Mouse (Mus musculus) stomach, embryonic 15.5 days (tissue): ENCODE results near the gene Slc45a2. TPM values are rescaled to one million over a fixed set of nuclear protein-coding genes. Genes with fewer than 3 reads are reported as not detected.
"Not testable (repeated sequence)": the region's sequence is repeated elsewhere in the genome, so short reads cannot be mapped to it uniquely, and the experiment has no call there.

ENCODE experiments used
- ATAC-seq: fragments of 200-750 bp; cut with Nextera tagmentation; 2 replicates; pipeline ENCODE4 v1.8.0; 2017; ENCODE audit warnings: low read depth, moderate number of reproducible peaks, moderate TSS enrichment; ENCODE audit not compliant: insufficient read depth, low FRiP score
- H3K27ac ChIP-seq: fragments of 300-500 bp; sonication (generic); 2 replicates; pipeline ENCODE4 v1.5.1; 2015; ENCODE audit warnings: mild to moderate bottlenecking, inconsistent platforms
- H3K27me3 ChIP-seq: fragments of 300-500 bp; sonication (generic); replicated peaks from 2 replicates; pipeline ENCODE4 v1.6.1; 2015; ENCODE audit warnings: inconsistent platforms
- H3K36me3 ChIP-seq: fragments of 300-500 bp; sonication (generic); 2 replicates; pipeline ENCODE4 v1.6.1; 2015; ENCODE audit warnings: inconsistent platforms
- H3K4me1 ChIP-seq: fragments of 300-500 bp; sonication (generic); 2 replicates; pipeline ENCODE4 v1.6.1; 2015; ENCODE audit warnings: inconsistent platforms
- H3K4me2 ChIP-seq: fragments of 300-500 bp; sonication (generic); 2 replicates; pipeline ENCODE4 v1.6.1; 2015; ENCODE audit warnings: mild to moderate bottlenecking, inconsistent platforms
- H3K4me3 ChIP-seq: fragments of 300-500 bp; sonication (generic); replicated peaks from 2 replicates; pipeline ENCODE4 v1.5.1; 2015; ENCODE audit warnings: inconsistent platforms
- H3K9ac ChIP-seq: fragments of 300-500 bp; sonication (generic); 2 replicates; pipeline ENCODE4 v1.6.1; 2015; ENCODE audit warnings: inconsistent platforms
- H3K9me3 ChIP-seq: fragments of 300-500 bp; sonication (generic); 2 replicates; pipeline ENCODE4 v1.6.1; 2016; ENCODE audit warnings: inconsistent platforms
- WGBS: fragments of 180-500 bp; shearing (Covaris S2); methylation state at CpG from one replicate; pipeline ENCODE4 v1.1.7; 2015; 5-methylcytosine and 5-hydroxymethylcytosine counted together
- polyA plus RNA-seq: library from polyadenylated mRNA; unstranded; fragments of >200 nt; fragmentation: Nextera tagmentation; extraction: Ambion mirVana; gene quantifications from 2 replicates; pipeline ENCODE4 v1.2.1, GENCODE M21; 2015

Slc45a2 gene
- polyA plus RNA-seq, 1 experiment from 2014 or later = 0.05 TPM

DNA sequence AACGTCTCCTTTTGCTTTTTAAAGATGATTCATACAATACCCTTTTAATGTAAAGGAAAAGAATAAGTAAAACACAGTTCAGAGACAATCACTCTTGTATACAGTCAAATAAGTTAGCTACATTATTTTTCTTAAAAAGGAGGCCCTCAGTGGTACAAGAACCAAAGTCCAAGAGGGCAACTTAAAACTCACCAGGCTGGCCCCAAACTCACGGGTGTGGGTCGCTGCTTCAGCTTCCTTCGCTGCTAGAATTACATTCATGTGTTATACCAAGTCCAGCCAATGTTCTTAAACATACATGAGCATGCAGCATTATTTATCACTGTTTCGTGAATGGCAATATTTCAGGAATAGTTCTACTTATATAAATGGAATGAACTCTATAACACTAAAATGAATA, 29.7 kb upstream of the Slc45a2 start:
- no peak overlapping the region for H3K4me3 ChIP-seq
- no peak for ATAC-seq
- no peak overlapping the region for H3K9ac ChIP-seq
- no peak overlapping the region for H3K27ac ChIP-seq
- no peaks in the 10 kb centered on the region for H3K4me1 ChIP-seq
- no peak overlapping the region for H3K4me2 ChIP-seq
- no peaks in the 10 kb centered on the region for H3K9me3 ChIP-seq
- no peaks in the 10 kb centered on the region for H3K36me3 ChIP-seq
- WGBS = 75% methylated on average over 5 of the region's 5 CpGs
- no peaks in the 10 kb centered on the region for H3K27me3 ChIP-seq

DNA sequence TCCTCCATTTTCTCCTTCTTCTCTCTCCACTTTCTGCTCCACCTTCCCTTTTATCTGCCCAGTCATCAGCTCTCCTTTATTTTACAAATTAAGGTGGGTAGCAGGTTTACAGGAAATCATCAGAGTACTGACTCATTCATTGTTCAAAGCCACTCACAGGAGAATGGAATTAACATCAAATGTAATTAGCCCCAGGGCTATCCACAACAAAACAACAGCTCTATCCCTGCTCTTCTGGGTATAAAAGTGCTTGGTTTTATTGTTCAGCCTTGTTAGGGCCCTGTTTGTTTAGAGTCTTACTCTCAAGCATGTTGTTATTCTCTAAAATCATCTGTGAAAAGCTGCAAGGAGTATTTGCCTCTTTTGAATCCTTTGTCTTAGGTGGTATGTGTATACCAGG, 23.4 kb upstream of the Slc45a2 start:
- Histone ChIP-seq H3K4me1 (0 out of 2 replicates have a peak, but pooled peaks cover under 1% of the 10 kb centered on the region), H3K36me3 (no peaks in the 10 kb centered on the region), H3K9ac (no peak overlapping the region), H3K27ac (no peak overlapping the region), H3K9me3 (no peaks in the 10 kb centered on the region), H3K4me3 (no peak overlapping the region), H3K27me3 (no peaks in the 10 kb centered on the region), H3K4me2 (no peak overlapping the region)
- ATAC-seq = no peak

DNA sequence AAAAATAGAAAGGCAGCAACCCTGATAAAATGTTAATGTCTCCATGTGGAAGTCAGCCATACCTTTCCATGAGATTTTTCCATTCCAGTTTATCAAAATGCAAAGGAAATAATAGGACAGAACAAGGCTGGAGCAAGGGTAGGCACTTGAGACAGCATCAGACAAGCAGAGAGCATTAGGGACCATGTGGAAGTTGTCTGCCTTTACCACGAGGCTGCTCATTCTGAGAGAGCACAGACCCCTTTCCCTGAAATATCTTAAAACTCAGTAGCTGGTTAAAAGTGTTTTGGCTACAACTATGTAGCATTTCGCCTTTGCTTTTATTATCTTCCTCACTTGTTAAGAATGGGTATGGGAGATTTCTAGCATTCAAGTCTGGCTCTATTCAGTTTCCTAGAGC, 19.8 kb upstream of the Slc45a2 start:
- Histone ChIP-seq H3K27ac (no peak overlapping the region), H3K4me2 (peak overlapping the region; percentile 62; the same call in 1 of the 2 replicates), H3K9ac (no peak overlapping the region), H3K4me1 (0 out of 2 replicates have a peak, but pooled peaks cover 4% of the 10 kb centered on the region), H3K4me3 (peak overlapping the region; percentile 63; the same call in 1 of the 2 replicates), H3K27me3 (no peaks in the 10 kb centered on the region), H3K9me3 (no peaks in the 10 kb centered on the region), H3K36me3 (no peaks in the 10 kb centered on the region)
- WGBS = 46% methylated on average over 2 of the region's 2 CpGs
- ATAC-seq = no peak

DNA sequence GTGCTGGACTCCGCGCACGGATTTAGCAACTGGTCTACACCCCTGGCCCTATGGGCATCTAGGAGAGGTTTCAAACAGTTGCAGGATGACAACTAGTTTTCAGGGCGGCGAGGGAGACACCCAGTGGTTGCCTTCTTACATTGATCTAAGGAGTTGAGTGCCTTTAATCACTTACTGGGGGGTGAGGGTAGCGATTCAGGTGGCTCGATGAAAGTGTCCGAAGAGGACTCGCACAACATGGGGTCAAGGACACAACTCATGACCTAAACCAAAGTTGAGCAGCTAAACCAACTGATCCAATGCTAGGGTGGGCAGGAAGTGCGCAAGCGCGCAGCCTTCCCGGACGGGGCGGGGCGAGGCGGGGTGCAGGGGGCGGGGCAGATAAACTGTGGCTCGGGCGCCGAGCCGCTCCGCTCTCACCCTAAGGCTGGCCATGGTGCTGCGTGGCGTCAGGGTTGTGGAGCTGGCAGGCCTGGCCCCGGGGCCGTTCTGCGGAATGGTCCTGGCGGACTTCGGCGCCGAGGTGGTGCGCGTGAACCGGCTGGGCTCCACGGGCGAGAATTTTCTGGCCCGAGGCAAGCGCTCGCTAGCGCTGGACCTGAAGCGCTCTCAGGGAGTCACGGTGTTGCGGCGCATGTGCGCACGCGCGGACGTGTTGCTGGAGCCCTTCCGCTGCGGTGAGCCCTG, 19.0 kb upstream of the Slc45a2 start, which contains the start of gene Amacr:
Gene Amacr, plus strand, starts transcription at position 380 of the 687 bp plus-strand sequence.
- no peaks in the 10 kb centered on the region for H3K36me3 ChIP-seq
- H3K4me3 ChIP-seq = peak within 1 kb of the TSS; percentile 63
- peak within 1 kb of the TSS; percentile 90 for H3K27ac ChIP-seq
- H3K9me3 ChIP-seq = no peaks in the 10 kb centered on the region
- H3K27me3 ChIP-seq = no peaks in the 10 kb centered on the region
- peak within 1 kb of the TSS; percentile 62 for H3K4me2 ChIP-seq
- peak; percentile 97 for ATAC-seq
- WGBS = under 1% methylated on average over 50 of the region's 52 CpGs
- peak within 1 kb of the TSS; percentile 63; the same call in 1 of the 2 replicates for H3K9ac ChIP-seq
- H3K4me1 ChIP-seq = 0 out of 2 replicates have a peak, but pooled peaks cover 4% of the 10 kb centered on the region

DNA sequence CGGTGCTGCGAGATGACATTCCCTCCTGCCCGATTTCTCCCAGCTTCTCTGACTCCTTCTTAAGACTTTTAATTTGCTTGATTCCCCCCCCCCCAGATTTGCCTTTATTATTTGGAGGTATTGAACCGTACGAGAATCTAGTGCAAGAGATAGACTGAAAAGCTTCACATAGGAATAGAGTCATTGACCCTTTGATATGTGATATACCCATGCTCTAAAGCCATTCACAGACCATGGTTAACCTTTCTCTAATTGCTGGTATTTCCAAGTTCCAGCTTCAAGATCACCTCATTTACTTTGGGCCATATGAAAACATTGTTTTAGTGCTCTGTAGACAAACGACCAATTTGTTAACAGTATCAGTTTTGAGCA, 18.5 kb upstream of the Slc45a2 start:
- Histone ChIP-seq H3K27ac (peak overlapping the region; percentile 90), H3K9me3 (no peaks in the 10 kb centered on the region), H3K4me1 (0 out of 2 replicates have a peak, but pooled peaks cover 4% of the 10 kb centered on the region), H3K27me3 (no peaks in the 10 kb centered on the region), H3K9ac (peak overlapping the region; percentile 11; the same call in 1 of the 2 replicates), H3K4me2 (peak overlapping the region; percentile 62), H3K36me3 (no peaks in the 10 kb centered on the region), H3K4me3 (peak overlapping the region; percentile 63)
- ATAC-seq = no peak
- WGBS = 5% methylated on average over 6 of the region's 6 CpGs

DNA sequence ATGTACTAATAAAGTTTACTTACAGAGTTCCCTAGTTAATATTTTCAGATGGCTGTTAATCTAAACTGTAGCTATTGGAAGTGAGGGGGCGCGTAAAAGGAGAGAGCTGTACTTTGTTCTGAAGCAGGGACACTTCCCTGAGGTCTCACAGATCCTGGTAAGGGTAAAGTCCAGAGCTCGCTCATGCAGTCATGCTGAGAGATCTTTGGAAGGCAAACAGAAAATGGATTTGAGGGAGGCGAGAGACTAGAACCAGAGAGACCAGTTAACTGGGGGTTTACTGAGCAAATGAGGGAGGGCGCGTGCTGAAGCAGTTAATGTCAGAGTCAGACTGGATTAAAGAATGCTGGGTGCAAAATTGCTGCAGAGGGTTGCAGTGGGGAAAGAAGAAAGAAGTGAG, 14.8 kb upstream of the Slc45a2 start:
- no peaks in the 10 kb centered on the region for H3K9me3 ChIP-seq
- H3K27me3 ChIP-seq = no peaks in the 10 kb centered on the region
- 0 out of 2 replicates have a peak, but pooled peaks have one; percentile 5 for ATAC-seq
- no peak overlapping the region for H3K4me3 ChIP-seq
- peak overlapping the region; percentile 44 for H3K27ac ChIP-seq
- 0 out of 2 replicates have a peak, but pooled peaks cover 4% of the 10 kb centered on the region for H3K4me1 ChIP-seq
- 0 out of 2 replicates have a peak, but pooled peaks cover 4% of the 10 kb centered on the region for H3K36me3 ChIP-seq
- 68% methylated on average over 6 of the region's 6 CpGs for WGBS
- H3K4me2 ChIP-seq = no peak overlapping the region
- no peak overlapping the region for H3K9ac ChIP-seq

DNA sequence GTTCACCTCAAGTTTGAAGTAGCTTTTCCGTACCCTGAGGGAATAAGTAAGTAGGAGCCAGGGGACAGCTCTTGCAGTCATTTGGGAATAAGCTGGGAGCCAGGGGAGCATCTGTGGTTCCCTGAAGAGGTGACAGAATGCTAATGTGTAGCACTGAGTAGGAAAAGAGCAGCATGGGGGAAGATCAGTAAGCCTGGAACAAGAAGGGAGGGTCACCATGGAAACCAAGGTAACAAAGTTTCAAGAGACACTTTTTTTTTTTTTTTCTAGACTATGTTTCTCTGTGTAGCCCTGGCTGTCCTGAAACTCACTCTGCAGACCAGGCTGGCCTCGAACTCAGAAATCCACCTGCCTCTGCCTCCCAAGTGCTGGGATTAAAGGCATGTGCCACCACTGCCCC, 14.0 kb upstream of the Slc45a2 start:
- not testable (repeated sequence) for H3K9ac ChIP-seq, H3K4me1 ChIP-seq, H3K4me2 ChIP-seq, H3K4me3 ChIP-seq, H3K27me3 ChIP-seq, H3K36me3 ChIP-seq, H3K9me3 ChIP-seq, ATAC-seq
- WGBS = 81% methylated on average over 2 of the region's 2 CpGs
- H3K27ac ChIP-seq = peak overlapping the region; percentile 44; the same call in 1 of the 2 replicates

DNA sequence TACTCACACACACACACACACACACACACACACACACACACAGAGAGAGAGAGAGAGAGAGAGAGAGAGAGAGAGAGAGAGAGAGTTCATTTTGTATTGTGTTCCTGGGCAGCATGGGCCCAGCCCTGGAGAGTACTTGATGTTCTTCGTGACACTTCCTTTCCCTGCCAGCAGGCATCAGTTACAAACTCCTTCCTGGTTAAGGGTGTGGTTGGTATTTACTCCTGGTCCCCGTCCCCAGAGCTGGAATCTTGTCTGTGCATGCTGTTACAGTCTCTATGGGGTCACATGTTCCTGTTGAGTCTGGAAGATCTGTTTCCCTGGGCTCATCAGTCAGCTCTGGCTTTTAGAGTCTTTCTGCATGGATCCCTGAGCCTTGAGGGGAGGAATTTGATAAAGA, 10.1 kb upstream of the Slc45a2 start:
- Histone ChIP-seq H3K27ac (no peak overlapping the region), H3K4me2 (no peak overlapping the region), H3K27me3 (no peaks in the 10 kb centered on the region), H3K4me1 (no peaks in the 10 kb centered on the region), H3K4me3 (no peak overlapping the region), H3K36me3 (0 out of 2 replicates have a peak, but pooled peaks cover 4% of the 10 kb centered on the region), H3K9me3 (no peaks in the 10 kb centered on the region), H3K9ac (no peak overlapping the region)
- peak; percentile 33; the same call in 1 of the 2 replicates for ATAC-seq
- 45% methylated on average over 2 of the region's 2 CpGs for WGBS

DNA sequence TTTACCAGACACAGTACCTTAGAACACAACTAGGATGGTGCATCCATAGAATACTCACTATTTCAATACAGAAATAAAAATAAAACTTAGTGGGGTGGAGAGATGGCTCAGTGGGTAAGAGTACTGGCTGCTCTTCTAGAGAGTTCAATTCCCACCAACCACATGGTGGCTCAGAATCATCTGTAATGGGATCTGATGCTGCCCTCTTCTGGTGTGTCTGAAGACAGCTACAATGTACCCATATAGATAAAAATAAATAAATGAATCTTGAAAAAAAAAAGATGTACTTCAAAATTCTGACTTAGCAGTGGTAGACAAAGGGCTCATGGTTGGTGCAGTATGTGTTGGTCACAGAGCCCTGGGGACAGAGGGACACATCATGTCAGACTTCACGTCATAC, 9.0 kb upstream of the Slc45a2 start:
- H3K9ac ChIP-seq = no peak overlapping the region
- no peaks in the 10 kb centered on the region for H3K9me3 ChIP-seq
- 0 out of 2 replicates have a peak, but pooled peaks cover 4% of the 10 kb centered on the region for H3K36me3 ChIP-seq
- H3K27ac ChIP-seq = no peak overlapping the region
- 54% methylated on average over 1 of the region's 1 CpGs for WGBS
- H3K27me3 ChIP-seq = no peaks in the 10 kb centered on the region
- H3K4me1 ChIP-seq = no peaks in the 10 kb centered on the region
- no peak overlapping the region for H3K4me3 ChIP-seq
- no peak overlapping the region for H3K4me2 ChIP-seq
- no peak for ATAC-seq

DNA sequence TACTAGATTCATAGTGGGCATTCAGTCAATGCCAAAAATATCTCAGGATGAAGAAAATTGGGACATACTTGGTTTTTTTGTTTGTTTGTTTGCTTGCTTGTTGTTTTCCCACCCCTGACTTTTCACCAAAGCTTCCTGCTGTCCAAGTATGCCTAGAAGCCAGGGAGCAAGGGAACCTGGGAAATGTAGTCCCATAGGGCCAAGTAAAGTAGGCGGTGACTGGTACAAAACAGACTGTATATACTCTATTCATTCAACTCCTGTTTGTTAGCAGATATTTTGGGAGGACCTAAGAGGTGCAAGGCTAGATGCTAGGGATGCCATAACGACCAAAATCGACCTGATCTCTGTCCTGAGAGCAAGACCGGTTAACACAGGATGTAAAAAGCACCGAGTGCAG, 689 bp upstream of the Slc45a2 start:
- no peak; the same call in 1 of the 2 replicates for ATAC-seq
- Histone ChIP-seq H3K27ac (no peak overlapping the region), H3K36me3 (no peaks in the 10 kb centered on the region), H3K4me2 (no peak overlapping the region), H3K4me1 (no peaks in the 10 kb centered on the region), H3K9me3 (no peaks in the 10 kb centered on the region), H3K4me3 (no peak overlapping the region), H3K9ac (no peak overlapping the region), H3K27me3 (no peaks in the 10 kb centered on the region)
- WGBS = 49% methylated on average over 5 of the region's 5 CpGs

DNA sequence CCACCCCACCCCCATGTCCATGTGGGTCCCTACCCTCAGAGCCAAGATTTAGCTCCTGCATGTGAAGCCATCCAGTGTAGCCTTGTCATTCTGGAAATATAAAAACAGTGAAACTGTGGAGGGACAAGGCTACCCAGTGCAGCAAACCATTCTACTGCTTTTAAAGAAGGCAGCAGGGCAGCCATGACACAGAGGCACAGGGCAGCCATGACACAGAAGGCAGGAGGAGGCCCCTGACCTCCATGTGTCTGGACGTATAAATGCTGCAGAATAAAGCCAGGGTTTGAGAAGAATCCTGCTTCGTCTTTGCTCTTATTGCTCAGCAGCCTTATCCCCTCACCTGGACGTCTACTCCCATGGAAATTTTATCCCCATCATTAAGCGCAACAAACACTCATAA, 3.3 kb downstream of the Slc45a2 start:
- H3K9ac ChIP-seq = no peak overlapping the region
- 84% methylated on average over 4 of the region's 4 CpGs for WGBS
- no peaks in the 10 kb centered on the region for H3K36me3 ChIP-seq

DNA sequence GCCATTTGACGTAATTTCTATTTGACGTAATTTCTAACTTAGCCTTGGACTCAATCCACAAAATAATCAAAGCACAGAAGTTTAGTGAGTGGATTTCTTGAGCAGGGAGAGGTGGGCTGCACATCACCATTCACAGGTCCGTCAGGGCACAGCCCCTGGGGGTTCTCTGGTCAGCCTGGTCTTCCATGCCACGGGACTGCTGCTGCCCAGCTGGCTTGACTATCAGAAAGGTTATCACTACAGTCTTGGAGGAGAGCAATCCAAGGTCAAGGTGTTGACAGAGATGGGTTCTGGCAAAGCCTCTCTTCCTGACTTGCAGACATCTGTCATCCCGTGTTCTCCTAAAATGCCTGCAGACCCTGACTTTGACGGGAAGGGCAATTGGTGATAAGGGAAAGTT, 4.1 kb downstream of the Slc45a2 start:
- Histone ChIP-seq H3K4me2 (no peak overlapping the region), H3K4me3 (no peak overlapping the region), H3K9me3 (no peaks in the 10 kb centered on the region), H3K9ac (no peak overlapping the region), H3K4me1 (no peaks in the 10 kb centered on the region), H3K27ac (no peak overlapping the region), H3K36me3 (no peaks in the 10 kb centered on the region), H3K27me3 (no peaks in the 10 kb centered on the region)
- no peak for ATAC-seq
- 52% methylated on average over 6 of the region's 6 CpGs for WGBS

More for the DNA sequence above, 3.3 kb downstream of the Slc45a2 start:
- Histone ChIP-seq H3K4me1 (no peaks in the 10 kb centered on the region), H3K27me3 (no peaks in the 10 kb centered on the region), H3K4me2 (no peak overlapping the region), H3K4me3 (no peak overlapping the region), H3K27ac (no peak overlapping the region), H3K9me3 (no peaks in the 10 kb centered on the region)
- ATAC-seq = no peak
